Mouse (Mus musculus) left cerebral cortex, postnatal 14 days (tissue): ENCODE measurements at regions not wholly inside any gene's neighbourhood (a gene's known extent, or its start where the extent isn't known, plus 50 kb on each side); places are given as distances from the start of the nearest gene placed in this dataset.

Experiments
- DNase-seq, 2 experiments: peaks; one replicate each; pipeline ENCODE4 v3.0.0; 2021 to 2022; ENCODE audit warnings: low spot score in 2 of 2, mixed read lengths in 1 of 2
- intact Hi-C: fragments of 180-260 bp; cut with DNase I; formaldehyde crosslinking; loops from one replicate; pipeline ENCODE4 v1.15.1; 2025

GRCm38 (mm10) chr8:12051357-12051756 is 211.1 kb downstream of the Tex29 start:
- intact Hi-C loops = no loop called here
- no peak for DNase-seq

GRCm38 (mm10) chr8:12055931-12056330 is 215.7 kb downstream of the Tex29 start:
- intact Hi-C loops = no loop called here
- no peak for DNase-seq

- intact Hi-C loops = no loop called here
- no peak for DNase-seq
Observed at GRCm38 (mm10) chr8:12061237-12061636, 217.4 kb upstream of the A230072I06Rik start.

- intact Hi-C loops = no loop called here
- DNase-seq = peak in 1 of 2 experiments; percentile 25
Observed at GRCm38 (mm10) chr8:12062710-12063109, 215.9 kb upstream of the A230072I06Rik start.

- DNase-seq = no peak
- intact Hi-C loops = no loop called here
Observed at GRCm38 (mm10) chr8:12064664-12065063, 214.0 kb upstream of the A230072I06Rik start.

- intact Hi-C loops = no loop called here
- DNase-seq = no peak
Observed at GRCm38 (mm10) chr8:12066454-12066853, 212.2 kb upstream of the A230072I06Rik start.

GRCm38 (mm10) chr8:12073311-12073999 is 205.2 kb upstream of the A230072I06Rik start:
- DNase-seq = peak; percentile 62 to 88
- intact Hi-C loops = no loop called here

GRCm38 (mm10) chr8:12075943-12076342 is 202.7 kb upstream of the A230072I06Rik start:
- DNase-seq = no peak

GRCm38 (mm10) chr8:12076811-12077375 is 201.7 kb upstream of the A230072I06Rik start:
- intact Hi-C loops = no loop called here
- no peak for DNase-seq

More at GRCm38 (mm10) chr8:12075943-12076342, 202.7 kb upstream of the A230072I06Rik start:
- intact Hi-C loops = no loop called here

- intact Hi-C loops = no loop called here
- no peak for DNase-seq
Observed at GRCm38 (mm10) chr8:12077896-12078295, 200.7 kb upstream of the A230072I06Rik start.

- intact Hi-C loops = no loop called here
Observed at GRCm38 (mm10) chr8:12078679-12079566, 199.7 kb upstream of the A230072I06Rik start.

GRCm38 (mm10) chr8:12081536-12081935 is 197.1 kb upstream of the A230072I06Rik start:
- no peak for DNase-seq
- intact Hi-C loops = no loop called here

More at GRCm38 (mm10) chr8:12078679-12079566, 199.7 kb upstream of the A230072I06Rik start:
- peak in 1 of 2 experiments; percentile 61 for DNase-seq

GRCm38 (mm10) chr8:12087192-12087800 is 191.3 kb upstream of the A230072I06Rik start:
- intact Hi-C loops = no loop called here
- DNase-seq = no peak

GRCm38 (mm10) chr8:12100145-12100544 is 178.5 kb upstream of the A230072I06Rik start:
- intact Hi-C loops = no loop called here
- no peak for DNase-seq

GRCm38 (mm10) chr8:12103296-12103695 is 175.3 kb upstream of the A230072I06Rik start:
- DNase-seq = no peak
- intact Hi-C loops = no loop called here

- intact Hi-C loops = no loop called here
- no peak for DNase-seq
Observed at GRCm38 (mm10) chr8:12105106-12105901, 173.3 kb upstream of the A230072I06Rik start.

- DNase-seq = no peak
- intact Hi-C loops = no loop called here
Observed at GRCm38 (mm10) chr8:12108578-12108977, 170.0 kb upstream of the A230072I06Rik start.

- intact Hi-C loops = no loop called here
- no peak for DNase-seq
Observed at GRCm38 (mm10) chr8:12111626-12112025, 167.0 kb upstream of the A230072I06Rik start.

- DNase-seq = no peak
- intact Hi-C loops = no loop called here
Observed at GRCm38 (mm10) chr8:12113023-12113422, 165.6 kb upstream of the A230072I06Rik start.
